Mouse (Mus musculus) forebrain, postnatal 0 days (tissue): Measurements from ENCODE around the gene Ldb2. TPM values are rescaled to one million over a fixed set of nuclear protein-coding genes. Genes with fewer than 3 reads are reported as not detected.

Experiments used
- ATAC-seq: fragments of 200-750 bp; cut with Nextera tagmentation; 2 replicates; pipeline ENCODE4 v1.8.0; 2017; ENCODE audit warnings: mild to moderate bottlenecking, moderate library complexity
- DNase-seq: peaks from one replicate; pipeline ENCODE4 v3.0.0-alpha.2; 2015
- H3K27ac ChIP-seq: fragments of 300-500 bp; sonication (generic); 2 replicates; pipeline ENCODE4 v1.5.1; 2014; ENCODE audit warnings: low read depth, mild to moderate bottlenecking, antibody characterized with exemption, low read length, moderate library complexity, mixed read lengths
- H3K27me3 ChIP-seq: fragments of 300-500 bp; sonication (generic); 2 replicates; pipeline ENCODE4 v1.6.1; 2014; ENCODE audit warnings: mild to moderate bottlenecking, low read length, mixed read lengths; ENCODE audit not compliant: insufficient read depth
- H3K36me3 ChIP-seq: fragments of 300-500 bp; sonication (generic); 2 replicates; pipeline ENCODE4 v1.6.1; 2014; ENCODE audit warnings: mild to moderate bottlenecking, moderate library complexity; ENCODE audit not compliant: insufficient read depth
- H3K4me1 ChIP-seq: fragments of 300-500 bp; sonication (generic); 2 replicates; pipeline ENCODE4 v1.6.1; 2014; ENCODE audit warnings: antibody characterized with exemption; ENCODE audit not compliant: insufficient read depth
- H3K4me2 ChIP-seq: fragments of 300-500 bp; sonication (generic); 2 replicates; pipeline ENCODE4 v1.6.1; 2014; ENCODE audit warnings: low read depth, mild to moderate bottlenecking, moderate library complexity
- H3K4me3 ChIP-seq: fragments of 300-500 bp; sonication (generic); 2 replicates; pipeline ENCODE4 v1.5.1; 2014; ENCODE audit warnings: low read depth, low read length, mixed read lengths
- H3K9ac ChIP-seq: fragments of 300-500 bp; sonication (generic); 2 replicates; pipeline ENCODE4 v1.6.1; 2014; ENCODE audit warnings: mild to moderate bottlenecking
- H3K9me3 ChIP-seq: fragments of 300-500 bp; sonication (generic); 2 replicates; pipeline ENCODE4 v1.6.1; 2016; ENCODE audit warnings: low read length
- CTCF ChIP-seq: sonication (generic); IDR thresholded peaks from 2 replicates; pipeline ENCODE4 v1.5.1; 2016; ENCODE audit warnings: antibody characterized with exemption, control low read depth, low read depth
- WGBS: fragments of 180-500 bp; shearing (Covaris S2); extraction: QIAGEN DNeasy Blood & Tissue Kit; methylation state at CpG from one replicate; pipeline ENCODE4 v1.1.7; 2014; 5-methylcytosine and 5-hydroxymethylcytosine counted together
- polyA plus RNA-seq: library from polyadenylated mRNA; unstranded; fragments of >200 nt; fragmentation: Nextera tagmentation; extraction: Ambion mirVana; gene quantifications from 2 replicates; pipeline ENCODE4 v1.2.1, GENCODE M21; 2015
- total RNA-seq: library from RNA; depleted of rRNA; stranded (reverse); fragments of >200 nt; gene quantifications from 2 replicates; pipeline ENCODE4 v1.2.3, GENCODE M21; 2014

Ldb2 gene
- total and polyA plus RNA-seq, 2 experiments from 2014 or later: 52.6 to 100 TPM

GRCm38 (mm10) chr5:44490462-44490861, 309.0 kb downstream of the Ldb2 start:
- no peak overlapping the region for H3K9ac ChIP-seq
- no peak overlapping the region for H3K27ac ChIP-seq
- no peak for TF ChIP-seq CTCF
- H3K36me3 ChIP-seq: no peaks in the 10 kb centered on the region
- ATAC-seq: no peak
- no peak for DNase-seq
- H3K9me3 ChIP-seq: no peaks in the 10 kb centered on the region
- no peaks in the 10 kb centered on the region for H3K27me3 ChIP-seq
- H3K4me1 ChIP-seq: no peaks in the 10 kb centered on the region
- no peak overlapping the region for H3K4me2 ChIP-seq
- H3K4me3 ChIP-seq: no peak overlapping the region
- 92% methylated on average over 6 of the region's 6 CpGs for WGBS

GRCm38 (mm10) chr5:44483426-44484106, 315.9 kb downstream of the Ldb2 start:
- Histone ChIP-seq H3K4me1 (no peaks in the 10 kb centered on the region), H3K27me3 (no peaks in the 10 kb centered on the region), H3K27ac (no peak overlapping the region), H3K4me3 (no peak overlapping the region), H3K9me3 (no peaks in the 10 kb centered on the region), H3K36me3 (no peaks in the 10 kb centered on the region), H3K4me2 (no peak overlapping the region), H3K9ac (no peak overlapping the region)
- peak; percentile 69 for TF ChIP-seq CTCF
- ATAC-seq: peak; percentile 94
- DNase-seq: peak; percentile 76
- WGBS: 64% methylated on average over 11 of the region's 11 CpGs

GRCm38 (mm10) chr5:44481406-44481805, 318.1 kb downstream of the Ldb2 start:
- H3K27ac ChIP-seq: no peak overlapping the region
- H3K4me1 ChIP-seq: no peaks in the 10 kb centered on the region
- H3K9ac ChIP-seq: no peak overlapping the region
- H3K9me3 ChIP-seq: no peaks in the 10 kb centered on the region
- no peak overlapping the region for H3K4me3 ChIP-seq
- H3K27me3 ChIP-seq: no peaks in the 10 kb centered on the region
- H3K36me3 ChIP-seq: no peaks in the 10 kb centered on the region
- no peak overlapping the region for H3K4me2 ChIP-seq
- 82% methylated on average over 4 of the region's 4 CpGs for WGBS
- no peak for ATAC-seq
- DNase-seq: no peak
- TF ChIP-seq CTCF: no peak

- no peaks in the 10 kb centered on the region for H3K9me3 ChIP-seq
- ATAC-seq: no peak
- no peak overlapping the region for H3K4me3 ChIP-seq
- no peak overlapping the region for H3K27ac ChIP-seq
- TF ChIP-seq CTCF: peak; percentile 45
- peaks cover 5% of the 10 kb centered on the region; the same call in 1 of the 2 replicates for H3K4me1 ChIP-seq
- H3K36me3 ChIP-seq: peaks cover 4% of the 10 kb centered on the region; the same call in 1 of the 2 replicates
- no peaks in the 10 kb centered on the region for H3K27me3 ChIP-seq
- no peak overlapping the region for H3K9ac ChIP-seq
- WGBS: 29% methylated on average over 4 of the region's 4 CpGs
- no peak for DNase-seq
- H3K4me2 ChIP-seq: no peak overlapping the region
Observed at GRCm38 (mm10) chr5:44476356-44476755, 323.1 kb downstream of the Ldb2 start.

GRCm38 (mm10) chr5:44475543-44475942, 323.9 kb downstream of the Ldb2 start:
- Histone ChIP-seq H3K27me3 (no peaks in the 10 kb centered on the region), H3K4me1 (peaks cover 5% of the 10 kb centered on the region; the same call in 1 of the 2 replicates), H3K9ac (no peak overlapping the region), H3K27ac (no peak overlapping the region), H3K4me2 (no peak overlapping the region), H3K4me3 (no peak overlapping the region), H3K9me3 (no peaks in the 10 kb centered on the region), H3K36me3 (peaks cover 4% of the 10 kb centered on the region; the same call in 1 of the 2 replicates)
- ATAC-seq (no peak), DNase-seq (no peak)
- 55% methylated on average over 1 of the region's 1 CpGs for WGBS
- TF ChIP-seq CTCF: no peak

- TF ChIP-seq CTCF: no peak
- H3K9me3 ChIP-seq: no peaks in the 10 kb centered on the region
- H3K4me3 ChIP-seq: no peak overlapping the region
- 50% methylated on average over 10 of the region's 10 CpGs for WGBS
- H3K27me3 ChIP-seq: no peaks in the 10 kb centered on the region
- peak; percentile 83 for ATAC-seq
- no peak overlapping the region for H3K9ac ChIP-seq
- H3K4me2 ChIP-seq: no peak overlapping the region
- H3K36me3 ChIP-seq: peaks cover 4% of the 10 kb centered on the region; the same call in 1 of the 2 replicates
- peak overlapping the region; percentile 57 for H3K27ac ChIP-seq
- DNase-seq: peak; percentile 70
- peaks cover 5% of the 10 kb centered on the region; the same call in 1 of the 2 replicates for H3K4me1 ChIP-seq
Observed at GRCm38 (mm10) chr5:44473857-44474762, 325.4 kb downstream of the Ldb2 start.

GRCm38 (mm10) chr5:44465238-44465637, 334.2 kb downstream of the Ldb2 start:
- ATAC-seq: no peak
- Histone ChIP-seq H3K4me2 (no peak overlapping the region), H3K27ac (no peak overlapping the region), H3K9me3 (no peaks in the 10 kb centered on the region), H3K27me3 (no peaks in the 10 kb centered on the region), H3K4me1 (no peaks in the 10 kb centered on the region), H3K36me3 (no peaks in the 10 kb centered on the region), H3K4me3 (no peak overlapping the region), H3K9ac (no peak overlapping the region)
- no peak for DNase-seq
- WGBS: 79% methylated on average over 4 of the region's 4 CpGs
- TF ChIP-seq CTCF: no peak
